Mouse (Mus musculus) ES-E14 (cell line): ENCODE data around the gene Plcg2. TPM values are rescaled to one million over a fixed set of nuclear protein-coding genes. Genes with fewer than 3 reads are reported as not detected.

Experiments
- DNase-seq: peaks from one replicate; pipeline ENCODE4 v3.0.0-alpha.2; 2013; ENCODE audit warnings: low read depth, low spot score
- H3K27ac ChIP-seq: 2 replicates; pipeline ENCODE4 v1.5.1; 2012; ENCODE audit warnings: low read depth, mild to moderate bottlenecking, low read length, moderate library complexity, mixed read lengths; ENCODE audit not compliant: poor library complexity, insufficient read depth, severe bottlenecking
- H3K36me3 ChIP-seq: 2 replicates; pipeline ENCODE4 v1.6.1; 2012; ENCODE audit warnings: mild to moderate bottlenecking, low read length, moderate library complexity, mixed read lengths; ENCODE audit not compliant: control insufficient read depth, poor library complexity, insufficient read depth, severe bottlenecking
- H3K4me1 ChIP-seq, 2 experiments: fragments of 150-350 bp in 1 of 2; sonication (generic) in 1 of 2; 2 replicates each; pipeline ENCODE4 v1.6.1; 2012; ENCODE audit warnings: low read length in 2 of 2, mild to moderate bottlenecking in 1 of 2, mixed read lengths in 1 of 2; ENCODE audit not compliant: control insufficient read depth in 2 of 2, insufficient read depth in 2 of 2, poor library complexity in 1 of 2
- H3K4me3 ChIP-seq, 2 experiments: fragments of 150-350 bp in 1 of 2; sonication (generic) in 1 of 2; 2 replicates each; pipeline ENCODE4 v1.5.1; 2012; ENCODE audit warnings: low read length in 2 of 2, low read depth in 1 of 2, mild to moderate bottlenecking in 1 of 2, mixed read lengths in 1 of 2; ENCODE audit not compliant: insufficient read depth in 1 of 2, poor library complexity in 1 of 2, severe bottlenecking in 1 of 2
- H3K9ac ChIP-seq: 2 replicates; pipeline ENCODE4 v1.6.1; 2012; ENCODE audit warnings: low read depth, mild to moderate bottlenecking, low read length, mixed read lengths; ENCODE audit not compliant: poor library complexity, insufficient read depth, severe bottlenecking
- H3K9me3 ChIP-seq: fragments of 150-350 bp; sonication (generic); 2 replicates; pipeline ENCODE4 v1.6.1; 2012; ENCODE audit warnings: low read depth, mild to moderate bottlenecking, low read length; ENCODE audit not compliant: control insufficient read depth, insufficient read depth
- CHD2 ChIP-seq: IDR thresholded peaks from 2 replicates; pipeline ENCODE4 v1.6.1; 2014; ENCODE audit warnings: mild to moderate bottlenecking, low read depth, low read length, inconsistent platforms
- HCFC1 ChIP-seq: IDR thresholded peaks from 2 replicates; pipeline ENCODE4 v1.6.1; 2012; ENCODE audit warnings: low read length, inconsistent platforms, borderline replicate concordance; ENCODE audit not compliant: insufficient read depth
- MAFK ChIP-seq: IDR thresholded peaks from 2 replicates; pipeline ENCODE4 v1.6.1; 2014; ENCODE audit warnings: mild to moderate bottlenecking, low read depth, low read length, inconsistent platforms; ENCODE audit not compliant: insufficient read depth
- ZC3H11A ChIP-seq: IDR thresholded peaks from 2 replicates; pipeline ENCODE4 v1.6.1; 2012; ENCODE audit warnings: low read depth, mild to moderate bottlenecking, inconsistent platforms, low read length, borderline replicate concordance
- ZNF384 ChIP-seq: IDR thresholded peaks from 2 replicates; pipeline ENCODE4 v1.6.1; 2012; ENCODE audit warnings: low read depth, low read length, inconsistent platforms
- in situ Hi-C, 2 experiments: fragments of 600-800 bp; cut with MboI; formaldehyde crosslinking; loops; one replicate each; pipeline ENCODE4 v1.15.1; 2025; ENCODE audit warnings: low sequenced_read_pairs in 2 of 2, inconsistent platforms in 1 of 2; ENCODE audit not compliant: unreplicated experiment in 2 of 2
- total RNA-seq: library from RNA; depleted of rRNA; stranded (reverse); fragments of 300-350 nt; gene quantifications from 2 replicates; pipeline ENCODE4 v1.2.3, GENCODE M21; 2012

The Plcg2 gene
- total RNA-seq, 1 experiment, result 32.4 TPM

GRCm38 (mm10) chr8:117527983-117528382, 29.9 kb downstream of the Plcg2 start:
- Histone ChIP-seq H3K9ac (no peak overlapping the region), H3K27ac (no peak overlapping the region), H3K4me1 (no peaks in the 10 kb centered on the region), H3K9me3 (no peaks in the 10 kb centered on the region), H3K4me3 (no peak overlapping the region), H3K36me3 (no peaks in the 10 kb centered on the region)
- no peak for TF ChIP-seq ZC3H11A
- no peak for TF ChIP-seq CHD2
- no peak for TF ChIP-seq MAFK
- TF ChIP-seq HCFC1, result no peak
- TF ChIP-seq ZNF384, result no peak
- no peak for DNase-seq
- in situ Hi-C loops, result no loop called here

GRCm38 (mm10) chr8:117529177-117529576, 31.1 kb downstream of the Plcg2 start:
- Histone ChIP-seq H3K27ac (no peak overlapping the region), H3K9me3 (no peaks in the 10 kb centered on the region), H3K36me3 (no peaks in the 10 kb centered on the region), H3K4me3 (no peak overlapping the region), H3K4me1 (no peaks in the 10 kb centered on the region), H3K9ac (no peak overlapping the region)
- in situ Hi-C loops, result no loop called here
- no peak for DNase-seq
- no peak for TF ChIP-seq HCFC1

DNA sequence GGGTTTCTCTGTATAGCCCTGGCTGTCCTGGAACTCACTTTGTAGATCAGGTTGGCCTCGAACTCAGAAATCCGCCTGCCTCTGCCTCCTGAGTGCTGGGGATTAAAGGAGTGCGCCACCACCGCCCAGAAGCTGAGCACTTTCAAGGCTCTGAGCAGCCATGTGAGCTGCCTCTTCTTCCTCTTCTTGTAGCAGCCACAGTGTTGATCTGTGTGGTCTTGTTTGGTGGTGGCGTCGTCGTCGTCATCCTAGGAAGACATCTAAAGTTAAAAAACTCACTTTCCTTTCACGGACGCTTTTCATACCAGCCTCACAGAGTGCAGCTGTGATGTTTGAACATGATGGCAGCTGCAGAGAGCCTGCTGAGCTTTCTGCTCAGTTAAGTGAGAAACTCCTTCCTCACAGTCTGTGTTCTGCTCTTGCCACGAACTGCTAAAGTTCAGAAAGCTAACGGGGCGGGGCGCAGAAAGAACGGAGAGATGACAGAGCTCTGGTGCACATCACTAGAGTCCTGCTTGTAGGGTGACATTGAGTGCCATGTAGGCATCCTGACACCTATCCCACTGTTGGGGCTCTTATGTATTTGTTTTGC, 34.4 kb downstream of the Plcg2 start:
- peaks cover 0 to 8% of the 10 kb centered on the region in 2 experiments; a peak in 1 of 4 replicates for H3K4me1 ChIP-seq
- no peak for TF ChIP-seq CHD2
- H3K27ac ChIP-seq, result no peak overlapping the region
- no peak overlapping the region for H3K4me3 ChIP-seq
- no peak overlapping the region for H3K9ac ChIP-seq
- no peaks in the 10 kb centered on the region for H3K36me3 ChIP-seq
- no peak for DNase-seq
- no peaks in the 10 kb centered on the region for H3K9me3 ChIP-seq
- in situ Hi-C loops, result no loop called here

DNA sequence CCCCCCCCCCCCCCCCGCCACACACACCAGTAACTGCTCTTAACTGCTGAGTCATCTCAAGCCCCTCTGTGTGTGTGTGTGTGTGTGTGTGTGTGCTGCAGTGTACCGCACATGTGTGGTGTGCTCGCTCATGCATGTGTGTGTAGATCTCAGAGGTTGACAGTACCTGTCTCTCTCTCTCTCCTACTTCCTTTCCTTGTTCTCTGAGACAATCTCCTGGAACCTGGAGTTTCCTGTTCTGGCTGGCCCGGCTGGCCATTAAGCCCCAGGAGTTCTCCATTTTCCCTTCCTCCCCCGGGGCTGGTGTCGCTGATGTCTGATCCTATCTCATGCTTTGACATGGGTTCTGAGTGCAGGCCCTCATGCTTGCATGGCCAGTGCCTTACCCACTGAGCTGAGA, 38.8 kb downstream of the Plcg2 start:
- H3K27ac ChIP-seq, result no peak overlapping the region
- in situ Hi-C loops, result no loop called here
- TF ChIP-seq ZC3H11A, result no peak
- no peak for TF ChIP-seq MAFK
- TF ChIP-seq HCFC1, result no peak
- no peak for TF ChIP-seq ZNF384
- no peak for TF ChIP-seq CHD2

DNA sequence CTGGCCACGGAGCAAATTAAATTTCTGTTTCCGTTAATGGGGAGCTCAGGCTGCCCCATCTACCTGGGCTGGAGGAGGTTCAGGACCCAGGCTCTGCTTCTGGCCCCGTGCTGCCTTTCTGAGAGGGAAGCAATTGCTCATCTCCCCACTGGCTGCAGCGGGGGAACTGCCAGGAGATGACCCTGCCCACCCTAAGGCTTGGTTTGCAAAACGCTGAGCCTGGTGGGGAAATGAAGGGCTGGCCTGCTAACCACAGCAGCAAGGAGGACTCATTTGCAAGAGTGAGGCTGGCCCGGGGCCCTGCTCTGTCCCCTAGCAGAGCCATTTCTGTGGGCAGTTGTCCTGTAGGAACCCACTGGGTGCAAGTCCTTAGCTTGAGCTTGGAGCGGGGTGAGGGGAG, 39.7 kb downstream of the Plcg2 start:
- Histone ChIP-seq H3K4me3 (no peak overlapping the region), H3K27ac (no peak overlapping the region), H3K9me3 (no peaks in the 10 kb centered on the region), H3K9ac (no peak overlapping the region), H3K36me3 (no peaks in the 10 kb centered on the region), H3K4me1 (peaks cover 0 to 8% of the 10 kb centered on the region in 2 experiments; a peak in 1 of 4 replicates)
- in situ Hi-C loops, result no loop called here
- TF ChIP-seq ZNF384, result no peak
- TF ChIP-seq CHD2, result no peak
- TF ChIP-seq MAFK, result no peak
- TF ChIP-seq ZC3H11A, result no peak
- no peak for TF ChIP-seq HCFC1
- no peak for DNase-seq

More for the DNA sequence above, 38.8 kb downstream of the Plcg2 start:
- Histone ChIP-seq H3K4me1 (peaks cover 0 to 8% of the 10 kb centered on the region in 2 experiments; a peak in 1 of 4 replicates), H3K36me3 (no peaks in the 10 kb centered on the region), H3K4me3 (no peak overlapping the region), H3K9ac (no peak overlapping the region), H3K9me3 (no peaks in the 10 kb centered on the region)
- DNase-seq, result no peak
